Mouse (Mus musculus): ENCODE results near the gene Pkig.

- no peak for TF ChIP-seq POLR2A (IDR thresholded peaks at IDR 0.05; ENCODE audit: borderline replicate concordance, control insufficient read depth, low read depth, low read length)
- TF ChIP-seq CTCF (IDR thresholded peaks at IDR 0.05; ENCODE audit: control insufficient read depth, insufficient read depth, low read length) = no peak
Measured at GRCm38 (mm10) chr2:163662076-163662475, 3.9 kb downstream of the Pkig start.
